Mouse (Mus musculus) left cerebral cortex, postnatal 25 days (tissue): ENCODE data around the gene Ankrd10. TPM values are rescaled to one million over a fixed set of nuclear protein-coding genes. Genes with fewer than 3 reads are reported as not detected.
A peak's percentile ranks its signal among the peaks of the same experiment; 100 is the strongest.

Experiments
- DNase-seq, 2 experiments: peaks; one replicate each; pipeline ENCODE4 v3.0.0; 2022; ENCODE audit warnings: low spot score in 2 of 2, mixed read lengths in 1 of 2
- intact Hi-C: fragments of 180-260 bp; cut with DNase I; formaldehyde crosslinking; loops from one replicate; pipeline ENCODE4 v1.15.1; 2025
- total RNA-seq, 2 experiments: library from RNA; stranded (reverse); gene quantifications; 2 replicates each; pipeline ENCODE4 v1.2.3; 2021

Gene Ankrd10
- total RNA-seq, 2 experiments from 2014 or later, result 44.9 to 59.9 TPM

DNA sequence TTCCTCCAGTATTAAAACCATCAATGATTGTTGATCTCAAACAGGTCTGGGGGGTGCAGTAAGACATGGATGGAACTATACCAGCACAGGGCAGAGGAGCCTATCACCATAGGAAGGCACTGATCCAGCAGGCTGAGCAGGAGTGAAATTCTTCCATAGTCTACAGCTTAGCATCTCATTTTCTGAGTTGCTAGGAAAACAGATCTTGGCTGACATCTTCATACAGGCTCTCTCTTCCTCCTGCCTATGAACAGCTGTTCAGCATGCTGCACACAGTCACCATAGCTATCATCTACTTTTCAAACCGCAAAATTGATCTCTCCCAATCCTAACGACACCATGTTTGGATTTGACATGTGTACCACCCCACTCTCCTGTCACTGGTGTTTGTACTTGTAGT lies 17.5 kb downstream of the Ankrd10 start:
- DNase-seq, result peak in 1 of 2 experiments; percentile 28
- intact Hi-C loops, result loop anchor here (5.0 to 10.0 kb wide), 3 partner anchors 84 to 173 kb away; partner anchors contain the start of gene 1700016D06Rik

DNA sequence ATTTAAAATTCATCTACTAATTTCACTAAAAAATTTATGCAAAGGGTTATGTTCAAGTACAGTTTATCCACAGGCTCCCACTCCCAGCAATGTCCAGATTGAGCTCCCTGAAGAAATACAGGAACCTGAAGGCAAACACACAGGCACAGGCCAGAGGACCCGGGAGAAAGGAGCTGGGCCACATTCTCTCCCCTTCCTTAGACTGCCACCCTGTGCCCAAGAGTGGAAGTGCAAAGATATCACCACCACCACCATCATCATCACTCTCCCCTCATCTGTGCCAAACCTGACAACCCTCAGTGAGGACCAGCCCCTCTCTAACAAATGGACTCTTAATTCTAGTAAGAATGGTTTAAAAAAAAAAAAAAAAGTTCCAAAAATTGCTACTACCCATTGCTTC lies 19.3 kb downstream of the Ankrd10 start:
- DNase-seq, result peak in 1 of 2 experiments; percentile 36
- intact Hi-C loops, result loop anchor here (5.0 to 10.0 kb wide), 3 partner anchors 86 to 171 kb away; partner anchors contain the start of gene 1700016D06Rik

DNA sequence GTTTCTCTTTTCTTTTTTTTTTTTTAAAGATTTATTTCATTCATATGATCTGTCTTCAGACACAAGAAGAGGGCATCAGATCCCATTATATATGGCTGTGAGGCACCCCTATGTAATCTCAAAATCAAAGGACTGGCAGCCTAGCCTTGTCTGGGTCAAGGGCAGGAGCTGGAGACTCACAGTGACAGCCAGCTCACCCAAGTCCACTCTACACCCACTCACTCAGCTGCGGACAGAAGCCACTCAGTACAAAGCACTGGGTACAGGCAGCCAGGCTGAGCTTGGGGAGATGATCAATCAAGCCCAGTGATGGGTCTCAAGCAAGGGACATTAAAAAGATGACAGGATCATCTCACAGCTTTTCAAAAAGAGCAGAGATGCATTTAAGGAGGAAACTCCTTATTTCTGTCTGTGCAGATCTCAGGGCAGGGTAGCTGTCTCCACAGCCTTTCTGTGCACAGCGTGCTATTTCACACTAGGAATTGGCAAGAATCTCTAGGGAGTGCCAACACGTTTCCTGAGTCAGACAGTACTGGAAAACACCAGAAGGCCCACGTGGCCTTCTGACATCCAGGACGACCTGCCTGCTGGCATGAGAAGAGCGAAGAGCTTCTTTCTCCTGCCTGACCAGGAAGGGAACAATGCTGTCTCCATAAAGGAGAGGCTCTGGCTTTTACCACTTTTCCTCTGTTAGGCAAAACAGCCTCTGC lies 21.3 kb downstream of the Ankrd10 start:
- intact Hi-C loops, result loop anchor here (10.0 kb wide), 1 partner anchor 169 kb away; no protein-coding TSS in a partner anchor
- DNase-seq, result peak in 1 of 2 experiments; percentile 11

DNA sequence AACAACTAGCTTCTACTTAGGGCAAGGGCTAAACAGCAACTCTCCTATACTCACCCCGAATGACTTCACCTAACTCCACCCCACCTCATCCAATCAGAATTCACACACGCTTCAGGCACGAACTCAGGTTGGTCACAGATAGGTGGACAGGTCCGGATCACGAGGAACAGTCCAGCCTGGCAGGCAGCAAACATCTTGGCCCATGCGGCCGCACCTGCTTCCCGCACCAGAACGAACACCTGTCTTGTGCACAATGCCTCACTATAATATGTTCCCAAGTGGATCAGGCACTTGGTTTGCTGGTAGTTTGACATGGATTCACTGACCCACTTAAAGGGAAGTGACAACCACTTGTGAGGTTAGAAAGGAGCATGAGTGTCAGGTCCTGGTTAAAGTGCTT lies 26.7 kb downstream of the Ankrd10 start:
- intact Hi-C loops, result no loop called here
- DNase-seq, result no peak

DNA sequence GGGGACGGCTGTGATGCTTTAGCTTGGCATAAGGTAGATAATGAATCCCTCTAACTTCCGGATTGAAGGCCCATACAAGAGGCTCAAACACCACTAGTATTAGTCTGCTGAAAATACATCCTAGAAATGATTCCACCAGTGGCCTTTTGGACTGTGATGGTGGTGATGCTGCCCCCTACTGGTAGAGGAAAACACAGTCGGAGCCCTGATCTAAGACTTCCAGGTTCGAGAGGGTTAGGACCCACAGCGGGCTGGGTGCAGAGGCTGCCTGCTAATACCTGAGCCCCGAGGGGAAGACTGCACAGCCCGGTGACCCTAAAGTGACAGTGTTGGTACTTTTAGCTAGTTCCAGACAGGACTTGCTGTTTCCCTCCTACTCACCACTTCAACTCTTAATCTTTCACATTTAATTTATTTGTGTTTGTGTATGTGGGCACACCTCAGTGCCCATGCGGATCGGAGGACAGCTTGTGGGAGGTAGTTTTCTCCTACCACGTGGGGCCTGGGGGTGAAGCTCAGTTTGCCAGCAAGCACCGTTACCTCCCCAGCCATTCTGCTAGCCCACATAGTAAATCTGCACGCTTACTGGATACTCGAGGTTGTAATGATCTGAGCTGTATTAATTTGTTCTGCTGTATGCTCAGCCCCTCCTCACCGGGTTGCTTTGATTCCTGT lies 33.4 kb downstream of the Ankrd10 start:
- intact Hi-C loops, result no loop called here
- DNase-seq, result peak; percentile 42 to 48

DNA sequence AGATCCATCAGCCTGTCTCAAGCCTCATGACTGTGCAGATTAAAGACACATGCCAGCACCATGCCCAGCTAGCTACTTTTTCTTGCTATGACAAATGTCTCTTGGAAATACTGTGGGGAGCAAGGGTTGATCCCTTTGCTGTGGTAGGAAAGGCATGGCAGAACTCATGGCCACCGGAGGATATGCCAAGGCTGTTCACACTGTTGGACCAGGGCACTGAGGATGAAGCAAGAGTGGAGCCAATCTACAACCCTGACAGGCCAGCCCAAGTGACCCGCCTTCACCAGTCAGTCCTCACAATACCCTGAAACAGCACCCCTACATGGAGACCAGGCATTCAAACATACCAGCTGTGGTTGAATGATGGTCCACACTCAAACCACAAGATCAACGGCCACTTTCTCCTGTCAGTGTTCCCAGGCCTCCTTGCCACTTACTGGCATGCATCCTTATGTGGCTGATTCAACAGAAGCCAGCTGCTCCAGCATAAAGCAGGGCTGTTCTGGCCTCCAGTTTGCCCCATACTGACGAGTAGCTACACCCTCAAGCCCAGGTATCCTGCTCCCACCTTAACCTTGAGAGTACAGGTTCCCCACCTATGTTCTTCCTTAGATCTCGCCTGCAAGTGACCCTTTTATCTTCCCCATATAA lies 35.1 kb downstream of the Ankrd10 start:
- DNase-seq, result no peak
- intact Hi-C loops, result no loop called here

DNA sequence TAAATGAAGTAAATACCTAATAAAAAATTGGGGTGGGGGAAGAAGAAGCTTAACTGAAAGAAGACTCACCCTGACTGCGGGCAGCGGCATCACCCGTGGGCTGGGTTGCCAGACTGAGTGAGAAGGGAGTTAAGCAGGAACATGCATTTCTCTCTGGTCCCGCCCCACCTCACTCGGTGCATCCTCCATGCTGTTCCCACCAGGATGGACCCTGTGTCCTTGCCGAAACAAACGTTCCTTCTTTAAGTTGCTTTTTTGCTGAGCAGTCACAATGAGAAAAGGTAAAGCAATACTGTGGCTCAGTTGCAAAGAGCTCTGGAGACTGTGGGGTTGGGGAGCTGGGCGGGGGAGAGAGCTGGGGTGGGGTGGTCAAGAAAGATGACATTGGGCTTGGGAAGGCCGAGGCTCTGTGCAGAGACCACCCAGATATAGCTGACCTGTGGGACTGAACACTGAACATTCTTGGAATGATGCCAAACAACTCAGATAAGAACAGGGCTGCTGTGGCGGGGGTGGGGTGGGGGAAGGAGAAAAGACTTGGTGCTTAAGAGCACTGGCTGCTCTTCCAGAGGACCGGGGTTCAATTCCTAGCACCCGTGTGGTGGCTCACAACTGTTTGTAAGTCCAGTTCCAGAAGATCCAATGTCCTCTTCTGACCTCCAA lies 42.2 kb downstream of the Ankrd10 start:
- intact Hi-C loops, result no loop called here
- DNase-seq, result no peak

DNA sequence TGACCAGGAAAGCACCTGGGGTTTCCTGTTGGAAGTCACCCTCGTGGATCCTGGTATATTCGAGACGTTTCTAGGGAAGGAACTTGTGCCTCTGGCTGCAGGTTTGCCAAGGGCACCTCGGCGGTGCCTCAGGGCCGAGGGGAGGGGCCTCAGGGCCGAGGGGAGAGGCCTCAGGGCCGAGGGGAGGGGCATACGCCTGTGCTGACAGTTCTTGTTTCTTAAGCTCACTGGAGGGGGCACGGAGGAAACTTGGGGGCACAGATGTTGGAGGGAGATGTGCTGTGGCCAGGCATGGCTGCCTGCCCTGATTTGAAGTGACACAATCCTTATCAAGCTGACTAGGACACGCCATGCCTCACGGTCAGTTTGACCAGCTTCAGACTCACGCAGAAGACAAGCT lies 43.3 kb downstream of the Ankrd10 start:
- intact Hi-C loops, result no loop called here

DNA sequence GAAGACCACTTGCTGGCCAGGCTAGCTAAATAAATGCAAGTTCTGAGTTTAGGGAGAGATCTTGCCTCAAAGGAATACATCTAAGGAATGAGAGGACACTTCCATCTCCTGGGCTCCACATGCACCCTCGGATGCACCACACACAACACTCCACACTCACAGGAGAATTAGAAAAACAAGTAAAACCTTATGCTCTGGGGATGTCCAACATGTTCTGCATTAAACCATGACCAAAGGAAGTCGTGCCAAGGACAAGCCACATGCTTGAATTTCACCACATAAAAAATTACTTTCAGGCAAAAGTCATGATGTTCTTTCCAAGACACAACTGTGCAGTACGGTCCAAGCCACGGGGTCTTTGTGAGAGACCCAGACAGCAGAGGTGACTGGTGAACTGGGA lies 43.7 kb downstream of the Ankrd10 start:
- intact Hi-C loops, result no loop called here

More for the DNA sequence above, 43.3 kb downstream of the Ankrd10 start:
- no peak for DNase-seq

DNA sequence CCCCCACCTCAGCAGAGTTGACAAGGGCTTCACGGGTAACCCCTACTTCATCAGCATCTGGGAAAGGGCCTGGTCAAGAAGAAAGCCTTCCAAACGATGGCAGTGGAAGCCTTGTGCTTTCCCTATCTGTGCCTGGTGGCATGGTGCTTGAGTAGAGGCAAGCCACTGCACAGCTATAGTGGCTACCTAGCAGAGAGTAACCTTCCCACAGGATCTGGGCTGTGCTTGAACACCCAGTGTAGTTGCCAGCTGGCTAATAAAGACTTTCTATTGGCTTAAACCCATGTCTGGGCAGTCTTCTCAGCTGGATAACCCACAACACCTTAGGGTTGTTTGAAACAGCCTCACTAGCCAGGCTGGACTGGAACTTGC lies 49.2 kb downstream of the Ankrd10 start:
- intact Hi-C loops, result no loop called here
- DNase-seq, result no peak

More for the DNA sequence above, 43.7 kb downstream of the Ankrd10 start:
- no peak for DNase-seq

DNA sequence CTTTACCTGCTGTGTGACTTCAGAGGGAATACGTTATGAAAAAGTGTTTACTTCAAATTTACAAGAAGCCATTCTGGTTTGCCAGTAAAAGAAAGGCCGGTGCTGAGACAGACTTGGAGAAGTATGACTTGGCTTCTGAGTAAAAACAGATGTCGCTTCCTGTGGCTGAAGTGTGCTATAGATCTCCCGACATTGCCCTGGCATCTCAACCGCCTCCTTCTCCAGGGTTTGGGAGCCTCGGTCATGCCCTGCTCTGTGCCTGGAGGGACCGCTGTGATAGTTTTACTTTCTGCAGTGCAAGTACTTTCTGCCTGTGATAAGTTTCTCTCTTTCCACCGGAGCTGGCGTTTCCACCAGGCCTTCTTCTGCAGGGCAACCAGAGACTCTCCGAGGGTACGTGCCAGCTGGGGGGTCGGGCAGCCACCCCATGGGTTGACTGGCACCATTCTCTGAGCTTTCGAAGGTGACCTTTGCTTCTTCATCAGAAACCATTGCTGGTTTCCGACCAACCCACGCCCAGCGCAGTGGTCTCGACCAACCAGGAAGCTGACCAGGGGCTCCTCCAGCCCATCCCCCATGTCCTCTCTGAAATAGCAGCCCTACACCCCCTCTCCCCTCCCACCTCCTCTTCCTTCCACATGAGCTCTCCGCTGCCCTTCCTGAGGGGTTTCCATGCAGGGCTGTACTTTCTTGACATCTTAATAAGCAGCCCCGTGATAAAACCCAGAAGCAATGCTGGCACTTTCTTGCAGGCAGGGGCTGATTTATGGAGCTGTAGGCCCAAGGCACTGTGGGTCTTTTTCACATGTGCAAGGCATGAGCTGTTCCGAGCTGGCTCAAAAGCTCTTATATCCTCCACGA lies 49.8 kb downstream of the Ankrd10 start:
- DNase-seq, result no peak
- intact Hi-C loops, result no loop called here

DNA sequence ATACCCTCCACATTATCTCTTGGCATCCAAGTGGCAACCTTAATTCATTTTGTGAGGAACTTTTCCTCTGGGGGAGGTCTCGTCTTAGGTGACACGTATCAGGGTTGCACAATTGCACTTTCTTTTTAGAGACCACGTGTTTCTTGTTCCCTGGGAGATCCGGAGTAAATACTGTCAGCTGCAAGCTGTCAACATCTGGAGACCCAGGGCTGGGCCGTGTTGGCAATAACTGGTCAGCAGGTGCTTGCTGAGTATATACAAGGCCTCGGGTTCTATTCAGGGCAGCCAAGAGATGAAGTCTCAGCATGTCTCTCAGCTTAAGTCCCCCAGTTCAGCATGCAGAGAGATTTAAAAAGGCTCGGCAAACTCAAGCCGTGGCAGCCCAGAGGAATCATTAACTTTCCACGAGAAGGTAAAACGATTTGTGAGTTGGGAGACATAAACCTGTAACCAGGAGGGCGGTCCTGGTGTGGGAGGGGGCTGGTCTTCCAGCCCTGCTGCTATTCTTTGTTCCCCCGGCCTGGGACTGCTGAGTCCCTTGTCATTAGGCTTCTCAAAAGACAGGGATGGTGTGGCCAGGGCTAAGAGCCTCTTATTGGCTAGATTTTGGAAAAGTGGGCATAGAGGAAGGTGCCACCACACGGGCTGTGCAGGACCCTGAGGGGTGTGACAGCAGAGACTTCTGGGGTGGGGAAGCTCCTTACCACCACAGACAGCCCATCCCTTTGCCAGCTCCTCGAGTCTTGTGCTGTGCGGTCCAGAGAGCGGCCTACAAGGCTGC lies 59.8 kb downstream of the Ankrd10 start:
- intact Hi-C loops, result no loop called here
- DNase-seq, result no peak

DNA sequence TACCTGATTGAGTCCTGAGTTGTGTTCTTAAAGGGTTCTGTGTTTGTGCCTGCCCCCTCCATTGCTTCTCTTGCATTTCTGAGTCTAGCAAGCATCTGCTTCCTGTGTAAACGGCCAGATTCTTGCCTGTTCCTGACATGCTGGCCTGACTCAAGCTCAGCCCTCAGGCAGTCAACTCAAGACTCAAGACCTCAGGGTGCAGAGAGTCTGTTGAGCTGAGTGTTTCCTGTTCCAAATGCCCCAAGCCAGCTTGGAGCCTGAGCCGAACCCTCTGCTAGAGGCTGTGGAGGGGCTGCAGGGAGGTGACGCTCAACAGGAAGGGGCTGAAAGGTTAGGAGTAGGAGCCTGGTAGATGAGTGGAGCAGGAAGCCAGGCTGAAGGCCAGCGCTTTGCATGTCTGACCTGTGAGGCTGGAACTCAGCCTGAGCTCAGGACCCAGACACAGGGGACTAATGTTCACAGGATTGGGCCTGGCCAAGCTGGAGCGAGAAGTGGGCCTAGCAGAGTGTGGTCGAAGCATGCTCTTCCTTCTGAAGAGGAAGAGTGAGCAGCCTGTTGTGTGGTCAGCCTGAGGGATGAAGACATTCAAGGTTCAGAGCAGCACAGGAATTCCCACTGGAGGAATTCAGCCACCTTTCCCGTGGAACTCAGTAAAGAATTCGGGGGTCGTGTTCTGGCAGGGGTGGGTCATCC lies 60.5 kb downstream of the Ankrd10 start:
- intact Hi-C loops, result no loop called here
- no peak for DNase-seq

DNA sequence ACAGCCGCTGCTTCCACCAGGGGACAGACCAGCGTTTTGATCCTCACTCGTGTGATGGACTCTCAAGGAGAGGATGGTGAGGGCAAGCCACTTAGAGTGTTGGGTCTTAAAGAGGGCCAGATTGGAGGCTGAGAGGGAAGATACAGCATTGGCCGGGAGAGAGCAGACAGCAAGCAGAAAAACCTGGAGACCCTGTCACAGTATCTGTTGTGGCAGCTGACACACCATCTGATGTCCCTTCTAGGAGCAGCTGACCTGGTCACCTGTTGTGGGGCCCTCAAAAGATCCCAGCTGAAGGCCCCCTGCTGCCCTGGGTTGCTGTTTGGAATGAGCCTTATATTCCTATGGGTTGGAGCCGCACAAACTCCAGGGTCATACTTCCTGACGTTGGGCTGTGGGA lies 63.1 kb downstream of the Ankrd10 start:
- intact Hi-C loops, result no loop called here
- no peak for DNase-seq

DNA sequence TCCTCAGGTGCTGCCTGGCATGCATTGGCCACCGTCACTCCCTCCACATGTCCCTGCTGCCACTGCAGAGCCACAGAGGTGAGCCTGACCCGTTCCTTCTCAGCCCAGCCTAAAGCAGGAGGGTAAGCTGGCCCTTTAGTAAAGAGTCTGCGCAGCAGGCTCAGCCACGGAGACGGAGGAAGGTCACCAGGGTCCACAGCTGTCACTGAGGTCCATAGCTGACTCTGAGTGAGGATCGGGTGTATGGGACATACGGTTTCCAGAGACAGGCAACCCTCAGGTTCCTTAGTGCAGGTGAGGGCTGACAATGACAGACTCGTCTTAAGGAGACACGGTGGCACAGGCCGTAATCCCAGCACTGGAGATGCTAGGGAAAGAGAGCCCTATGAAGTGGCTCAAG lies 63.6 kb downstream of the Ankrd10 start:
- intact Hi-C loops, result no loop called here
- no peak for DNase-seq

DNA sequence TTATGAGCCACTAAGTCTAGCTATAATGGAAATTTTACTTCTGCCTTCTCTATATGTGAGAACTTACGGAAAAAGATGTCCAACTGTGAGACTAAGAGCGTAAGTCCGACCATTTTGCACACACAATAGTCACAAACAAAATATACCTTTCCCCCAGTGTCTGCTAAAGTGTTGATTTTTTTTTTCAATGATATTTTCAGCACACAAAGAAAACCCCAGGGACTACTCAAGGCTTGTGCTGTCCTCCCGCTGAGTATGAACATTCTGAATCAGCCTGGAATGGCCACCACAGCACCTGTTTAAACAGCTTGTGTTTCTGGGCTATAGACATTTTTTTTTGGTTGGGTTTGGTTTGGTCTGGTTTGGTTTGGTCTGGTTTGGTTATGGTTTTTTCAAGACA lies 64.8 kb downstream of the Ankrd10 start:
- DNase-seq, result no peak
- intact Hi-C loops, result no loop called here

DNA sequence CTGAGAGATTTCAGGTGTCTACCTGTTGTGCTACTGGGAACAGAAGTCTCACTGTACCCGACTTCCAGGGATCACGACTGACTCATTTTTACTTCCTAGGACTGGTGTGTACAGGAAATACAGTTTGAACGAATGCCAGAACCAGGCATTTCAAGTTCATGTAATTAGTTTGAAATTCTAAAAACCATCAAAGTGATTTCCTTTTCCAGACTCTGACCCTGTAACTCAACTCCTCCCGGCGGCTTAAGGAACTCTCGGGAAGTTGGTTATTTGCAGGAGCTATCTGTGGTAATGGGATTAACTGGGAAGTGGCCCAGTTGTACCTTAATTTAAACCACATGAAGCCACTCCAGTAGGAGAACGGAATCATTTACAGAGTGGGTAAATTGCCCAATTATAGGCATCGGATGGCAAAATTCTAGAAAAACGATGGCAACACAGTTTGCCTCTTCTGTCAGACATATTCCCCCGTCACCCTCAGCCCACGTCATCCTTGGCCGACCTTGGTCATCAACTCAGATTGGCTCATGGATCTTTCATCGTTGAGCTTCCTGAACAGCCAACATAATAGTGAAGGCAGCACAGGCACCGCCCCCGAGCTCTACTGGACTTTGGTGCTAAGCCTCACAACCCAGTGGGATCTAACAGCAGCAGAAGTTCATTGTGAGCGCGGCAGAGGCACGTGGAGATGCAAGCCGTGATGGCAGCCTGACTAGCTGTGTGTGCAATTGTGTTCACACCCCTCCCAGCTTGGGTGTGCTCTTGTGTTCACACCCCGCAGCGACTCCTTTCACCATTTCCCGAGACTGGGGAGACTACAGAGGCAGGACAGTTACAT lies 66.1 kb downstream of the Ankrd10 start:
- intact Hi-C loops, result no loop called here
- DNase-seq, result no peak
